Mouse (Mus musculus): ENCODE data around the gene Sdr42e1.

Gene Sdr42e1

GRCm38 (mm10) chr8:117673430-117673830, at the start of gene Sdr42e1:
Sdr42e1 (minus strand) TSS chr8:117673689.
- peak; percentile 69 for DNase-seq

DNA sequence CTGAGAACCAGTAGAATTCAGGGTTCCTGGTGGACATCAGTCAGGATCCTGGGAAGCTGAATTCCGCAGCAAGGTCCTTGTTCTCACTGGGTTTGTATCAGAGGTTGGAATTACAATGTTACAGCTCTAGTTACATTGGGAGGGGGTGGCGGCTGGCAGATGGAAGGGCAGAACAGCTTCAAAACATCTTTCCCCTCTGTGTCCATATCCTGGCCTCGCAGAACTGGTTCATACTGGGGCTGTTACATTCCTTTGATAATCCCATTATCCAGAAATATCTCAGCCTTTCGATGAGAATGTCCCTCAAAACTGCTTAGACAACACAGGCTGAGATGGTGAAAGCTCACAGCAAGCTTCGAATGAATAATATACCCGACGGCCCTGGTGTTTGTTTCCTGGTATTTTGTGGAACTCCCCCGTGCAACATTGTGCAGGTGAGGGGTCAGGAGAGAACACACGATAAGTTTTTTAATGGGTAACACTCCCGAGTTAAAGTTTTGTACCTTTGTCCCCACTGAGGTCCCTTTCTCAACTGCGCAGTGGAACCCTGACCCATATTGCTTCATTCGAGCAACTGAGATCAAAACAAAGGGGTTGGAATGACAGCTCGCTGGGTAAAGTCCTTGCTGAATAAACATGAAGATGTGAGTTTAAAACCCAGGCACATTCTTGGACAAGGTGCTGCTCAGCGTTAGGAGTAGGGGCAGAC, 44.8 kb upstream of the Sdr42e1 start:
- DNase-seq: no peak

- DNase-seq: no peak
Observed at GRCm38 (mm10) chr8:117715896-117716295, 42.4 kb upstream of the Sdr42e1 start.

DNA sequence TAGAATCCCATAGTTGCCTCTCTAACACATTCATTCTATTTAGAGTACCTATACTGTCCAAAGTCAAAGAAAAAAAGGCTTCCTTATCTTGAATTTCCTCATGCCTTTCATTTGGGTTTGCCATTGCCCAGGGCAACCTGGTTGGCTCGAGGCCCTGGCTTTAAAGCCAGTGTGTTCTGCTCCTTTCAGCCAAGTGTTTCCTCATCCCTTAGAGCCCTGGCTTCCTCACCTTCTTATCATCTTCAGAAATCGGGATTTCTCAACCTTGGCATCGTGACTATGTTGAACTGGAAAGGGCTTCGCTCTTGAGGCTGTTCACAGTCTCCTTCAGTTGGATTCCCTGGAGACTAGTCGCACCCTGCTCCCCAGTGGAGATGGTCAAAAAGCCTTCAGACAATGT, 41.1 kb upstream of the Sdr42e1 start:
- DNase-seq: no peak

GRCm38 (mm10) chr8:117712226-117712625, 38.7 kb upstream of the Sdr42e1 start:
- no peak for DNase-seq

DNA sequence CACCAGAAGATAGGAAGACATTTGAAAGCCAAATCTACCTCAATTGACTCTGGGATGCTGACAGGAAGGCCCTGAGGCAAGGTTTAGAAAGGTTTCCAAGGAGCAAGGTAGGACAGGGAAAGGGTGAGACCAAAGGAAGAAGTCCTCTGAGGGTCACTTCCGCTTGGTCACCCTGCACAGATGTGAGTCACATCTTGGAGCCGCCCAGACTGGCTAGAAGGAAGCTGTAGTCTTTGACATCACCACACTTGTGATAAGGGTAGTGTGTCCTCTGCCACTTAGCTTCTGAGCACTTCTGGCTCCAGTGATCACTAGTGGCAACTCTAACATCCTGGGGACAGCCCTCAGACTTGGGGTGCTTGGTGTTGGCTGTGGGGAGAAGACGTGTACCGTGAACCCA, 32.7 kb upstream of the Sdr42e1 start:
- DNase-seq: no peak

- no peak for DNase-seq
Observed at GRCm38 (mm10) chr8:117702701-117703100, 29.2 kb upstream of the Sdr42e1 start.

DNA sequence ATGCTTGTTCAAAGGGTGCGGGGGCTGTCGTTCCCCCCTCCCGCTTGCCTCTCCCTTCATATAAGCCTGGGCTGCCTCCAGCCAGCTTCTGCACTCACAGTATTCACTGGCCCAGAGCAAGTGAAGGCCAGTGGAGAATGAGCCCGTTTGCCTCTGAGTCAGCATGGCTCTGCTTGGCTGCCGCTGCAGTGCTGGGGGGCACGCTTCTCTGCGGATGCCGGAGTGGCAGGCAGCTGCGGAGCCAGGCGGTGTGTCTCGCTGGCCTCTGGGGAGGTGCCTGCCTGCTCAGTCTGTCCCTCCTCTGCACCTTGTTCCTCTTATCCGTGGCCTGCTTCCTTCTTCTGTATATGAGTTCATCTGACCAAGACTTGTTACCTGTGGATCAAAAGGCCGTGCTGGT, 28.4 kb upstream of the Sdr42e1 start, which contains the start of gene Hsd17b2:
Gene Hsd17b2 (plus strand): TSS at position 46 of the 400 bp plus-strand sequence.
- DNase-seq: no peak

- DNase-seq: no peak
Observed at GRCm38 (mm10) chr8:117701246-117701645, 27.8 kb upstream of the Sdr42e1 start.

DNA sequence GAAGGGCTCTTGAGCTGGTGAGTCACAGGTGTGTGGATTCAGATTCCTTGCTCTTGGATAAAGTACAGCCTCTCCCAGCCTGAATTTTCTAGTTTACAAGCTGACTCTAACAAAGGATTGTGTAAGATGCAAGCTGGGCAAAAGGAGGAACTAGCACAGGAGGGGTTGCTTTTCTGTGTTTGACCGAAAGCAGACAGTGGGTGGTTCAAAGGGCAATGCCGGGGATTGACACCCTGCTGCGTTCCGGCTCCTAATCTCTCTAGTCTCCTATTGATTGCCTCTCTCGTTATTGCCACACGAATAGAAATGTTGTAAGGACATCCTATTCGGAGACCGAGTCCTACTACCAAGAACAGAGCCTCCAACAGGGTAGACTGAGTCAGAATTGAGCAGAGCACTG, 27.2 kb upstream of the Sdr42e1 start:
- no peak for DNase-seq

- DNase-seq: no peak
Observed at GRCm38 (mm10) chr8:117697248-117697647, 23.8 kb upstream of the Sdr42e1 start.

DNA sequence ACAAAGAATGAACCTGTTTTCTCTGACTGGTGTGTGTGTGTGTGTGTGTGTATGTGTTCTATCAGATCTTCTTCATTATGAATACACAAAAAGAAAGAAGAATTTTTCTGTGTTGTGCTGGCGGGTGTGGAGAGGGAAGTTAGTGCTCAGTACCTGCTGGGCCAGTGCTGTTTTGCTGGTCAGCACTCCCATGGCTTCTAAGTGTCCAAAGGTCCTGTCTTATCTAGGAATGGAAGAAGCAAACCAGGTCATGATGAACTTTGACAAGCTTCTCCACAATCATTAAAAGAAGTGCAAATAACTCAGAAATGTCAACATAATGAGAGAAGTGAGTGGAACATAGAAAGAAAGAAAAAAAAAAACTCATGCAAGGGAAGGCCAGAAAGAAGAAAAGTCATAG, 22.1 kb upstream of the Sdr42e1 start:
- no peak for DNase-seq

GRCm38 (mm10) chr8:117692131-117692530, 18.6 kb upstream of the Sdr42e1 start:
- no peak for DNase-seq

GRCm38 (mm10) chr8:117687890-117688289, 14.4 kb upstream of the Sdr42e1 start:
- no peak for DNase-seq

- DNase-seq: no peak
Observed at GRCm38 (mm10) chr8:117684504-117684903, 11.0 kb upstream of the Sdr42e1 start.

DNA sequence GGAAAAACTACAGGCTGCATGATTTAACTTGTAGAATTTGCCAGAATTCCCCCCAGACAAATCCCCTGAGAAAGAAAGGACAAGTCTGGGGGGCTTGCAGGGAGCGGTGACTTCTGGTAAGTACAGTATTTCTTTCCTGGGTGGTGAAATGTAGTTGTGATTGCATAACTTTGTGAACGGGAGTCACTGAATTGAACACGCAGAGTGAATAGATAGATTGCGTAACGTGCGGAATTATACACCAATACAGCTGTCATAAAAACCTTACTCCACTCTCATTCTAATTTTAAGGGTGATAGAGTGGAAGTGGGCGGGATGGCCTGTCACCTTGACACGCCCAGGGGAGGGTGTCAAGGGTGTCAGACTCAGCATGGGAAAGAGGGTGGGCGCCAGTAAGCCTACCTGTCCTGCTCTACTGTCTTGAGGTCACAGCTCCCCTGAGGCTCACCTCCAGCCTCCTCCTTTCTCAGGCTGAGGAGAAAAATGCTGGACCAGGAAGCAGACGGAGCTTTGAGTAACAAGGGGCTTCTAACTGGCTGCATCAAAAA, 10.5 kb upstream of the Sdr42e1 start:
- no peak for DNase-seq

DNA sequence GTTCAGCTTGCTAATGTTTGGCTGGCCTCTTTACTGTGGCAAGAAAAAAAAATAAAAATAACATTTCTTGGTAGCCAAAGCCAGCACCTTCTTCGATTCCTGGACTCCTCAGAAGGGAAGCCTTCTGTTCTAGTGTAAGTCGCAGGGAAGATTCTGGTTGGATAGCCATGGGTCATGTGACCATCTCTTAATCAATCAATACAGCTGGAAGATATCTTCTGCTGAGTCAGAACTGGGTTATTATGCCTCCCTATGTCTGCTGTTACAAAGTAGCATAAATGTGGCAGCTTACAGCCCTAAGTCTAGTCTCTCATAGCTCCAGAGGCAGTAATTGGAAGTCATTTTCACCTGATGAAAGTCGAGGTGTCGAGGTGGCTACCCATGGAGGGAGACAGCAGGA, 5.2 kb upstream of the Sdr42e1 start:
- DNase-seq: no peak

DNA sequence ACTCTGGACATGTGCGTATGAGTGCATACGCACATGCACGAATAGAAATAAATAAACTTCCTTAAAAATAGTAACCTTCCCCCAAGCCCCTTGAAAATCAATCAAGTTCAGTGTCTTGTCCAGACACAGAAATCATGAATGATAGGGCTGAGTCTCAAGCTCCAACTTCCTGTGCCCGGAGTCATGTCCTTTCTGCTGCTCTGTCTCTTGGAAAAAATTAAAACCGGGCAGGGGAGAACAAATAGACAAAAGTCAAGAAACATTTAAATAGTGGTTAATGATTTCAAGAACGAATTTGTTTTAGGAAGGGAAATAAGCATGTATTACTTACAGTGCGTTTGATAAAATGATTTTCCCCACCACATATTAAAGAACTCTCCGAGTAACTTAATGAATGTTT, 3.5 kb upstream of the Sdr42e1 start:
- no peak for DNase-seq

- DNase-seq: no peak
Observed at GRCm38 (mm10) chr8:117676460-117676859, 3.0 kb upstream of the Sdr42e1 start.

DNA sequence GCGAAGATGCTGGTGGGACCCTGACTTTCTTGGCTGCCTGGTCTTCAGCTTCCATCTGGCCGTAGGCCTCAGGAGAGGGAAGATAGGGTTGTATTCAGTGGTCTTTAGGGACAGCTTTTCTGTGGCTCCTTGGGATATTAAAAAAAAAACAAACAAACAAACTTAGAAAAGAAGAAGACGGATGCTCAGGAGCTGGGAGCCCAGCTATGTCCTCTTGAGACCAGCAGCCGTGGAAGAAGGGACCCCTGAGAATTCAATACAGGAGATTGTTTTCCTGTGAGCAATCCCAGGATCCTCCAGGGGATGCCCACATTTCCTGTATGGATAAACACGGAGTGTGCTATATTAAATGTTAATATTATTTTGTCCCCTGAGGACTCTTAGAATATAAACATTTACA, 1.7 kb upstream of the Sdr42e1 start:
- DNase-seq: no peak

- no peak for DNase-seq
Observed at GRCm38 (mm10) chr8:117672558-117672957, 931 bp downstream of the Sdr42e1 start.

DNA sequence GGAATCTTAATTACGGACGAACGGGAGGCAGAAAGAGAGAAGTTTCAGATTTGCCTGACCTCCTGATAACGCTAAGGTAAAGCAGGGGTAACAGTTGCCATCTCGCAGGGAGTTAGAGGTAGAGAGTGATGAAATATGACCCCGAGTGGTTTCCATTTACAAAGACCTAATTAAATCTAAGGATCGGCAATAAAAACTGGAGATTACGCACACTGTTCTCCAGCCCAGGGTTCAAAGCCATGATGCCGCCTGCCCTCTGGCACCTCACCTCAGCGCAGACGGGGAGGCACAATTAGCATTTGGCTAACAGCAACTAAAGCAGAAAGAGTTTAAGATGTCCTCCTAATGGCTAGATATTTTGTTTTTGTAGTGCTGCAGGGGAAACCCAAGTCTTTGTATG, 3.0 kb downstream of the Sdr42e1 start:
- no peak for DNase-seq

- DNase-seq: no peak
Observed at GRCm38 (mm10) chr8:117667349-117668124, 6.0 kb downstream of the Sdr42e1 start.
